ENCODE assay signal across 14 mouse cellular contexts in genomic region chr2:77681741-77682140, GRCm38 (mm10).
DNase-seq lines count a peak whose midpoint lies in the region; ATAC-seq and TF ChIP-seq lines count a peak whose summit lies in the region.
"Had no signal": no experiment of that assay in that cellular context is flagged by ENCODE, and none has a peak within 500 bp of the region (broad histone marks: within the 10 kb centered on the region; RNA-seq: fewer than 3 reads in every experiment).

No protein-coding gene starts in this region.

- WGBS in forebrain, embryonic 12.5 days = 54% methylated on average over 5 of the region's 5 CpGs
- 77% methylated on average over 5 of the region's 5 CpGs for WGBS in forebrain, embryonic 10.5 days

- H3K27me3 ChIP-seq in forebrain, embryonic 12.5 days = no peaks in the 10 kb centered on the region
- no peaks in the 10 kb centered on the region for H3K27me3 ChIP-seq in forebrain, embryonic 10.5 days (ENCODE audit: poor library complexity, severe bottlenecking)
- H3K27me3 ChIP-seq: limb, embryonic 15.5 days had no signal

- H3K4me3 ChIP-seq in forebrain, embryonic 12.5 days (replicated peaks) = no peak overlapping the region
- no peak overlapping the region for H3K4me3 ChIP-seq in forebrain, embryonic 10.5 days
- H3K4me3 ChIP-seq in gastrocnemius, adult 2 months = no peak overlapping the region
- H3K4me3 ChIP-seq: limb, embryonic 15.5 days had no signal

- TF ChIP-seq CTCF in gastrocnemius, adult 2 months (IDR thresholded peaks at IDR 0.05) = no peak

- H3K9me3 ChIP-seq in forebrain, embryonic 12.5 days = no peaks in the 10 kb centered on the region
- no peaks in the 10 kb centered on the region for H3K9me3 ChIP-seq in forebrain, embryonic 10.5 days
- H3K9me3 ChIP-seq: limb, embryonic 15.5 days had no signal

- no peaks in the 10 kb centered on the region for H3K36me3 ChIP-seq in forebrain, embryonic 12.5 days (replicated peaks)
- H3K36me3 ChIP-seq in forebrain, embryonic 10.5 days (replicated peaks) = no peaks in the 10 kb centered on the region
- H3K36me3 ChIP-seq: limb, embryonic 15.5 days had no signal

- H3K27ac ChIP-seq in forebrain, embryonic 12.5 days = no peak overlapping the region
- H3K27ac ChIP-seq in forebrain, embryonic 10.5 days = no peak overlapping the region
- no peak overlapping the region for H3K27ac ChIP-seq in gastrocnemius, adult 2 months
- H3K27ac ChIP-seq: limb, embryonic 15.5 days; macrophage had no signal

- intact Hi-C loops in gastrocnemius, adult 2 months (cut with DNase I) = no loop called here

- peaks cover 3% of the 10 kb centered on the region; the same call in 1 of the 2 replicates for H3K4me1 ChIP-seq in forebrain, embryonic 12.5 days
- 0 out of 2 replicates have a peak, but pooled peaks cover 4% of the 10 kb centered on the region for H3K4me1 ChIP-seq in forebrain, embryonic 10.5 days
- H3K4me1 ChIP-seq: limb, embryonic 15.5 days had no signal

- 0 out of 2 replicates have a peak, but pooled peaks have one; percentile 36 for ATAC-seq in forebrain, embryonic 12.5 days (ENCODE audit: low FRiP score)

- no peak overlapping the region for H3K4me2 ChIP-seq in forebrain, embryonic 12.5 days
- H3K4me2 ChIP-seq: limb, embryonic 15.5 days had no signal

- no peak overlapping the region for H3K9ac ChIP-seq in forebrain, embryonic 12.5 days
- H3K9ac ChIP-seq: limb, embryonic 15.5 days had no signal

- DNase-seq in forebrain, embryonic 10.5 days (ENCODE audit: extremely low spot score, low spot score) = no peak
- DNase-seq in brain, adult 2 months (ENCODE audit: low read depth, low spot score) = peak; percentile 78
- DNase-seq in cerebellum, postnatal 14 days = peak; percentile 20 to 38
- DNase-seq in kidney, adult 9 months = peak; percentile 77
- DNase-seq in embryo, embryonic 11 days = no peak
- no peak for DNase-seq in gastrocnemius, adult 2 months
- DNase-seq in thymus, adult 18-20 months = no peak
- DNase-seq: heart, adult 11 months; heart, postnatal 4 days; layer of hippocampus, adult 9-11 months; thymus, postnatal 25 days had no signal

Comparison
In these comparisons a context has a peak if more than half of its experiments do, and no peak if none do; other contexts are left out.
1. DNase-seq: peak in brain, adult 2 months (single experiment), cerebellum, postnatal 14 days (2 of 2) and kidney, adult 9 months (single experiment); none in forebrain, embryonic 10.5 days (single experiment), embryo, embryonic 11 days (single experiment), gastrocnemius, adult 2 months (single experiment) and thymus, adult 18-20 months (0 of 2).